ENCODE assay signal across 13 mouse cellular contexts in the genomic region with DNA sequence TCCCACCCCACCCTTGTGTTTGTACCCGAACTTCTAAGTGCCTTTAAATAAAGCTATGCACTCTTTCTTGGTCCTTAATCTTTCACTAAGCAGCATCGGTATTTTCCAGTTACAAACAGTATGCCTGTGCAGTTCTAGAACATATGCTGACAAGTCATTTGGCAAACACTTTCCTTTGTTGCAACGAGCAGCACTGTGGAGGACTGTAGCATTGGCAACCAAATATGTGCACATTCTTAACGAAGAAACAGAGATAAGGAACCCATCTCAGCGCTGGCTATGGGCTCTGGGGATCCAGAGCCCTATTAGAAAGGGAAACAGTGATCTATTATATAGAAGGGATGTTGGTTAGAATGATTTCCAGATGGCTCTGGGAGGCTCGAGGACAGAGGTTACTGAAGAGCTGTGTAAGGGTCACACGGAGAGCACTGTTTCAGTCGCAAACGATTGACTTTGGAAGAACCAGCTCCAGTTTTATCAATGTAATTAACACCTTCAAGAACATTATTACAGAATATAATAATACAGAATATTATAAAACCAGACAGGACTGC.
A peak's percentile ranks its signal among the peaks of the same experiment; 100 is the strongest.
DNase-seq lines count a peak whose midpoint lies in the region; ATAC-seq and TF ChIP-seq lines count a peak whose summit lies in the region.
"Had no signal": no experiment of that assay in that cellular context is flagged by ENCODE, and none has a peak within 500 bp of the region (broad histone marks: within the 10 kb centered on the region; RNA-seq: fewer than 3 reads in every experiment).

No protein-coding gene starts in this region.

- peaks cover 17% of the 10 kb centered on the region for H3K4me1 ChIP-seq in intestine, embryonic 16.5 days (ENCODE audit: control insufficient read depth, insufficient read depth, low read length)
- H3K4me1 ChIP-seq in stomach, postnatal 0 days (replicated peaks; ENCODE audit: control insufficient read depth, insufficient read depth): no peaks in the 10 kb centered on the region

- 0 out of 2 replicates have a peak, but pooled peaks have one; percentile 26 for ATAC-seq in intestine, embryonic 16.5 days
- ATAC-seq in stomach, postnatal 0 days (ENCODE audit: low FRiP score, low TSS enrichment): peak; percentile 40; the same call in 1 of the 2 replicates
- ATAC-seq: CD4-positive, CD25-positive, alpha-beta regulatory T cell, adult 4 months had no signal

- peak; percentile 91 for DNase-seq in heart, adult 11 months
- no peak for DNase-seq in heart, postnatal 25 days (ENCODE audit: low spot score)
- peak; percentile 47 to 54 for DNase-seq in right cerebral cortex, adult 2 months (ENCODE audit: low spot score in 2 of 2)
- no peak for DNase-seq in right cerebral cortex, postnatal 10 days (ENCODE audit: low spot score in 2 of 2)
- DNase-seq in stomach, postnatal 0 days (ENCODE audit: low spot score): no peak
- no peak for DNase-seq in ovary, adult 18-20 months (ENCODE audit: low spot score)
- no peak for DNase-seq in adrenal gland, postnatal 25 days
- DNase-seq: spleen, adult 18-20 months had no signal

- no peak for TF ChIP-seq EP300 in stomach, postnatal 0 days (optimal IDR thresholded peaks at IDR 0.05)

- no peak overlapping the region for H3K4me2 ChIP-seq in intestine, embryonic 16.5 days (ENCODE audit: low read depth, low read length)
- no peak overlapping the region for H3K4me2 ChIP-seq in stomach, postnatal 0 days (replicated peaks; ENCODE audit: low read depth)
- H3K4me2 ChIP-seq: embryonic facial prominence, embryonic 13.5 days; limb, embryonic 12.5 days had no signal

- intact Hi-C loops in heart, postnatal 25 days (cut with DNase I): loop anchor here (5.0 kb wide), 1 partner anchor 52 kb away; no protein-coding TSS in a partner anchor

- H3K36me3 ChIP-seq in intestine, embryonic 16.5 days (ENCODE audit: control insufficient read depth, insufficient read depth, low read length): no peaks in the 10 kb centered on the region
- H3K36me3 ChIP-seq in stomach, postnatal 0 days (ENCODE audit: control insufficient read depth, insufficient read depth, low read length): no peaks in the 10 kb centered on the region
- H3K36me3 ChIP-seq: embryonic facial prominence, embryonic 13.5 days; limb, embryonic 12.5 days had no signal

- H3K27ac ChIP-seq in intestine, embryonic 16.5 days (ENCODE audit: low read length): 0 out of 2 replicates have a peak overlapping the region, but pooled peaks have one; percentile 71
- peak overlapping the region; percentile 82; the same call in 1 of the 2 replicates for H3K27ac ChIP-seq in stomach, postnatal 0 days (replicated peaks)
- H3K27ac ChIP-seq: embryonic facial prominence, embryonic 13.5 days; limb, embryonic 12.5 days had no signal

- H3K4me3 ChIP-seq in intestine, embryonic 16.5 days (ENCODE audit: low read length): no peak overlapping the region
- no peak overlapping the region for H3K4me3 ChIP-seq in stomach, postnatal 0 days (ENCODE audit: low read depth, low read length)
- H3K4me3 ChIP-seq: embryonic facial prominence, embryonic 13.5 days; limb, embryonic 12.5 days; myocyte had no signal

- no peak overlapping the region for H3K9ac ChIP-seq in intestine, embryonic 16.5 days (ENCODE audit: low read depth, low read length)
- H3K9ac ChIP-seq in stomach, postnatal 0 days (ENCODE audit: low read length): no peak overlapping the region
- H3K9ac ChIP-seq: embryonic facial prominence, embryonic 13.5 days; limb, embryonic 12.5 days had no signal

- H3K9me3 ChIP-seq in intestine, embryonic 16.5 days (ENCODE audit: control insufficient read depth, low read length): no peaks in the 10 kb centered on the region
- no peaks in the 10 kb centered on the region for H3K9me3 ChIP-seq in stomach, postnatal 0 days (ENCODE audit: control insufficient read depth, low read length)
- H3K9me3 ChIP-seq: embryonic facial prominence, embryonic 13.5 days; limb, embryonic 12.5 days had no signal

- H3K27me3 ChIP-seq in intestine, embryonic 16.5 days (replicated peaks; ENCODE audit: control insufficient read depth, insufficient read depth, low read length): no peaks in the 10 kb centered on the region
- no peaks in the 10 kb centered on the region for H3K27me3 ChIP-seq in stomach, postnatal 0 days (ENCODE audit: control insufficient read depth, insufficient read depth, low read length)
- H3K27me3 ChIP-seq: embryonic facial prominence, embryonic 13.5 days; limb, embryonic 12.5 days had no signal

- WGBS in intestine, embryonic 16.5 days: 44% methylated on average over 9 of the region's 9 CpGs
- 32% methylated on average over 9 of the region's 9 CpGs for WGBS in stomach, postnatal 0 days

- TF ChIP-seq CTCF in stomach, postnatal 0 days (IDR thresholded peaks at IDR 0.05; ENCODE audit: low read depth): no peak

Comparison
In these comparisons a context has a peak if more than half of its experiments do, and no peak if none do; other contexts are left out.
1. DNase-seq: peak in heart, adult 11 months (single experiment) and right cerebral cortex, adult 2 months (2 of 2); none in heart, postnatal 25 days (single experiment), right cerebral cortex, postnatal 10 days (0 of 2), stomach, postnatal 0 days (single experiment), ovary, adult 18-20 months (single experiment) and adrenal gland, postnatal 25 days (single experiment).